Mouse (Mus musculus) frontal cortex, adult 2 months (tissue): ENCODE results near the gene Olfr523. TPM values are rescaled to one million over a fixed set of nuclear protein-coding genes. Genes with fewer than 3 reads are reported as not detected.
A peak's percentile ranks its signal among the peaks of the same experiment; 100 is the strongest.
"Not testable (repeated sequence)": the region's sequence is repeated elsewhere in the genome, so short reads cannot be mapped to it uniquely, and the experiment has no call there.

Source experiments
- DNase-seq, 2 experiments: peaks; one replicate each; pipeline ENCODE4 v3.0.0; 2022; ENCODE audit warnings: low spot score in 1 of 2; ENCODE audit errors: extremely low spot score in 1 of 2
- polyA plus RNA-seq: library from polyadenylated mRNA; depleted of rRNA; stranded (reverse); fragments of >200 nt; gene quantifications from 2 replicates; pipeline ENCODE4 v1.2.3, GENCODE M21; 2012; rRNA removed

Gene Olfr523
- 0.04 and 0.08 TPM in 2 replicates for polyA plus RNA-seq

DNA sequence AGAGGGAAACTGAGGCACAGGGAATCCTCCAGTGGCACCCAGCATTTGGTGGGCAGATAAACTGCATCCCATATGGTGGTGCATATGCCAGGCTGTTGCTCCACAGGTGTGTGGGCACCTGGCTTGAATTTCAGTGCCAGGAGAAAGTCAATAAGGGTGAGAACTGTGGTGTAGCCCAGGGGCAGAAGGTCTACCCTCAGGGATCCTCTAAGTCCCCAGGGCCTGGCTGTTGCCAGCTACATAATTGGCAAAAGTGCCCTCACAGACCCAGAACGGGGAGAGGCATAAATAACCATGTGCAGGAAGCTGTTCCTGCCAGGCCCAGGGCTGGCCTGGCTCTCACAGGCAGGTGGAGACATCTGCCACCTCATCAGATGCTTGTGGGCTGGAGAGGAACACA, at the start of gene Olfr523:
TSS of gene Olfr523 (plus strand) at position 282 of the 400 bp plus-strand sequence.
- no peak for DNase-seq

- DNase-seq: no peak
Measured at GRCm38 (mm10) chr7:140124382-140124781, 48.6 kb upstream of the Olfr523 start.

GRCm38 (mm10) chr7:140125278-140126021, 47.6 kb upstream of the Olfr523 start:
- DNase-seq: peak; percentile 77 to 88

- DNase-seq: no peak
Measured at GRCm38 (mm10) chr7:140126022-140126350, 47.0 kb upstream of the Olfr523 start.

- no peak for DNase-seq
Measured at GRCm38 (mm10) chr7:140126934-140127333, 46.1 kb upstream of the Olfr523 start.

DNA sequence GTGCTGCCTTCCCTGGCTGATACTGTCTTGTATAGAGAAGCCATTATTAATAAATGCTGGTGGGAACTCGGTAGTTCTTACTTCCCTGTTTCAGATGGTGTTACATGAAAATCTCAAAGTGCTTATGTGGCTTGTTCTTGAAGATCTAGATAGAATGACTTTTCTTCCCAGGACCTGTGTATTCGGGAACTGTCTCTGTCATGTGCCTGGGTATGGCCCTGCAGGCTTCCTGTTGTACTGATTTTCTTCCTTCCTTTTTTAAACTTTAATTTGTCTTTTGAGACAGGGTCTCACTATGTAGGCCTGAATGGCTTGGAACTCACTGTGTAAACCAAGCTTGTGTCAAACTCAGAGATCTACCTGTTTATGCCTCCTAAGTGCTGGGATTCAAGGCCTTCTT, 45.1 kb upstream of the Olfr523 start:
- DNase-seq: no peak

- DNase-seq: not testable (repeated sequence)
Measured at GRCm38 (mm10) chr7:140132184-140132583, 40.8 kb upstream of the Olfr523 start.

DNA sequence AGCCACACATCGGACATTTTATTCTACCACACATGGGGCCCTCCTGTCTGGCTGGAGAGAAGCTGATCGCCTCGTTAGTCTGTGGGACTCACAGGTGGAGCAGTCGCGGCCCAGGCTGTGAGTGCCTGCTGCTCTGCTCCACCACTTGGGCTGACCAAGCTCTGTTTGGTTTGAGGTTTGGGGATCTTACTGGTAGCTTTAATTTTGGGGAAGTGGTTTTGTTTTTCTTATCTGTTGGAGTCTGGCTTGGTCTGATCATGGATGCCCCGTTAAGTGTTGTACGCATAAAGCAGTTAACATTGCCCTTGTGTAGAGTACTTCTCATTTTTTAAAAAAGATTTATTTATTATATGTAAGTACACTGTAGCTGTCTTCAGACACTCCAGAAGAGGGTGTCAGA, 39.0 kb upstream of the Olfr523 start:
- DNase-seq: not testable (repeated sequence)

GRCm38 (mm10) chr7:140135106-140135770, 37.8 kb upstream of the Olfr523 start:
- DNase-seq: no peak

DNA sequence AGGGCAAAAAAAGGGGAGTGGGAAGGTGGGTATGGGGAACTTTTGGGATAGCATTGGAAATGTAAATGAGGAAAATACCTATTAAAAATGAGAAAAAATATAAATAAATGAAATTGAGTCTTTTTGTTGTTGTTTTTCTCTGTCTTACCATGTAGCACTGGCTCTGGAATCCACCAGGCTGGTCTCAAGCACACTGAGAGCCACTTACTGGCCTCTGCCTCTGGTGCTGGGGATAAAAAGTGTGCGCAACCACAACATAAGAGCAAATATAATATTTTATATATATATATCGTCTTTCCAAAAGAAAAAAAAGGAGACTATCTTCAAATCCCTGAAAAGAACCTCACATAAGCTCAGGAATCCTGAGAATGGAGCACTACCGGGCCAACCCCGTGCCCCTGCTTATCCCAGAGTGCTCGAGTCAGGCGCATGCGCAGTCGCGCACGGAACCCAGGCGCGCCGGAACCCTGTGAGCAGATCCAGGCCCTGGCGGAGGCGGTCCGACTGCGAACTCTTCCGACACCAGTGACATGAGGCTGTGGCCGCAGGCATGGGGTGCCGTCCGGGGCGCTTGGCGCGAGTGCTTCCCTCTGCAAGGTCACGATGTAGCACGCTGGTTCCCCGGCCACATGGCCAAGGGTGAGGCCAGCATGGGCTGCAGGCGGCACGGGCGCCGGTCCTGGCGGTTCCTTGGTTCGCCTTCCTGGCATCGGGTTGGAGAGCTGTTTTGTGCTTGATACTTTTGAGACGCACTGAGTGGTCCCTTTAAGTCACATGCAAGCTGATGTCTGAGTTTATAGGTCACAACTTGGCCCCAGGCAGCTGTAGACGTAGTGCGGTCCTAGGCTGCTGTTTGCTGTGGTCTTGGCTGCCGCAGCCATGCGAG, 35.6 kb upstream of the Olfr523 start, which contains the start of gene Mtg1:
TSS of gene Mtg1 (plus strand) at position 430 of the 886 bp plus-strand sequence.
- peak; percentile 88 to 99 for DNase-seq

GRCm38 (mm10) chr7:140138021-140138310, 35.1 kb upstream of the Olfr523 start:
- no peak for DNase-seq

DNA sequence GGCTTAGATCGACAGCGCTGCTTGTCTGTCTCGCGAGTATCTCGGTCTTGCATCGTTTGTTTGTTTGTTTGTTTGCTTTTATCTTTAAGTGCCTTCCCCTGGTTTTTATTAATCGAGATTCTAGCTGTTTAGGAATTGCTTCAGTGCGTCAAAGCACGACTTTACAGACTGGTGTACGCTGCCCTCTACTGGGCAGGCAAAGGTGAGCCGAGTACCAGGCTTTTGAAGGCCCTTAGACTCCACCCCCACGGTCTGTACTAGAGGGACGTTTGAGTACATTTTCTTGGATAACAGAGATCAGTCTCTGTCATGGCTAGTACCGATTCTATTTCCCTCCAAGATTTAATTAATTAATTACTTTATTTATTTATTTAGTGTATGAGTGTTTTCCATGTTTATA, 31.7 kb upstream of the Olfr523 start:
- DNase-seq: peak in 1 of 2 experiments; percentile 76

DNA sequence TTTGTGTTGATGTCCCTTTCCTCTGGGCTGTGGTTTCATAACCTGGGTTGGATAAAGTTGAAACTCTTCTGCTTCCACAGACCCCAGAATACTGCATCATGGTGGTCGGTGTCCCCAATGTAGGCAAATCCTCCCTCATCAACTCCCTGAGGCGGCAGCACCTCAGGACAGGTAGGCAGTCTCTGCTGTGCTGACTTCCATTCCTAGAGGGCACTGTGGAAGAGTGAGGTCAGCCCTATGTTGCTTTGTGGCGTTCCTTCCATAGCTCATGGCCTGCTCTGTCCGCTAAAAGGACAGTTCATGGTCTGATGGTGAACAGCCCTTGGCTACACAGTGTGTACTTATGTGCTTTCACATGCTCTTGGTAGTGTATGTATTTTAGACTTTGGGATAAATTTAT, 28.5 kb upstream of the Olfr523 start:
- no peak for DNase-seq

GRCm38 (mm10) chr7:140153383-140153782, 19.6 kb upstream of the Olfr523 start:
- DNase-seq: peak in 1 of 2 experiments; percentile 68

GRCm38 (mm10) chr7:140153829-140154217, 19.2 kb upstream of the Olfr523 start:
- no peak for DNase-seq

DNA sequence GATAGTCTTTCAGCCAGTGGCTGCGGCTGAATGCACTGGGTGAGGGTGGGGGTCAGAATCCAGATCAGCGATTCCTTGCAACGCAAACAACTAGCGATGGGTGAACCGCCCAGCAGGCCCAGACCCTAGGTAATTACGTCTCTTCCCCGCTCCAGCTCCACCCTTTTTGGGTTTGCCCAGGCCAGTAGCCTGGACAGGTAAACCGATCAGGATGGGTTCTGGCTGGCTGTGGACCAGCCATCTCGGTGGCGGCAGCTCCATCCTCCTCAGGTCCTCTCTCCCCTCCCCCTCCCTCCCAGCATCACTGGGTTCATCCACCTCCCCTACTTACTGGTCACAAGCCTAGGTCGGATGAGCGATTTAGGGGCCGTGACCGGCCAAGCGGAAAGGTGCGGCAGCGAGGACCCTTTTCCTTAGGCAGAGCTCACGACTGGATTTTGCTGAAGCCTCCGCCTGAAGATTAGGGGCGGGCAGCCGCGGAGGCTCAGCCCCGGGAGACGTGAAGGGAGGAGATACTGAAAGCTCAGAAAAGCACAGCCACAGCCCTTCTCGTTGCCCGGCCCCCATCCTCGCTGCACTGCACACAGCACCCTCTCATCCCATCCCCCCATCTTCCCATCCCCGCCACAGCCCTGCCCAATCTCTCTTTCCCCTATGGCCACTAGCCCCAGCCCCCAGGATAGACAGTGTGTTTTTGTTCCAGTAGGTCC, 18.6 kb upstream of the Olfr523 start, which contains the start of gene Sprn:
TSS of gene Sprn (minus strand) at position 660 of the 710 bp plus-strand sequence.
- peak; percentile 62 to 86 for DNase-seq

DNA sequence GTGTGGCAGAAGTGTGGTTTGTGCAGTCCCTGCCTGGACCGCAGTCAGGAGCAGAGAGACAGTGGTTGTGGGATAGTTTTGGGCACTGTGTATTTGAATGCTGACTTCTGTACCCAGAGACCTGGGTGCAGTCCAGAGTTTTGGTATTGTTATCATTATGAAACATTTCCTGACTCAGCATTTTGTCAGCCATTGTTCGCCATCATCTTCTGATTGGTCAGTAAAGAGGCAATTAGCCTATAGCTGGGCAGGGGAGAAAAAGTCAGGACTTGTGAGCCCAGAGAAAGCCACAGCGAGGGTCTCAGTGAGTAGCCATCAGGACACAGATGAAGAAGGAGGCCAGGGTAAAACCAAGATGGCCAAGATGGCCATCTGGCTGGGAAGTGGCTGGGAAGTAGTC, 12.7 kb upstream of the Olfr523 start:
- no peak for DNase-seq

DNA sequence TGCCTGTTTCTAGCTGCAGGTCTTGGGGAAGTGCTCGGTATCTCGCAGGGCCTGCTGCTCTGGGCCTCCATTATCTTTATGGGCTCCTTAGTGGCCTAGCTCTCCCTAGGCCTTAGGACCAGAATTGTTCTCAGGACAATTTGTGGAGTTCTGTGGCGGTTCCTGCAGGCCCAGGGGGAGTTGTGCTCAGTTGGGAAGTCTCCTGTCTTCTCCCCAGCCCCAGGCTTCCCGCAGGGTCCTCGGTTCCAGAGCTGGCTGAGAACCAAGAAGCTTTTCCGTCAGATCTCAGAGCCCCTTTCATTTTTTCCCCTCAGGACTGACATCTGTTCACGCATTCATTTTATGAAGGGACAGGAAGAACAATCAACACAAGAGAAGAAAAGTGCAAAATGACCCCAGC, 8.4 kb upstream of the Olfr523 start, which contains the start of gene Olfr522:
TSS of gene Olfr522 (minus strand) at position 101 of the 400 bp plus-strand sequence.
- no peak for DNase-seq

- no peak for DNase-seq
Measured at GRCm38 (mm10) chr7:140167950-140168349, 5.1 kb upstream of the Olfr523 start.

DNA sequence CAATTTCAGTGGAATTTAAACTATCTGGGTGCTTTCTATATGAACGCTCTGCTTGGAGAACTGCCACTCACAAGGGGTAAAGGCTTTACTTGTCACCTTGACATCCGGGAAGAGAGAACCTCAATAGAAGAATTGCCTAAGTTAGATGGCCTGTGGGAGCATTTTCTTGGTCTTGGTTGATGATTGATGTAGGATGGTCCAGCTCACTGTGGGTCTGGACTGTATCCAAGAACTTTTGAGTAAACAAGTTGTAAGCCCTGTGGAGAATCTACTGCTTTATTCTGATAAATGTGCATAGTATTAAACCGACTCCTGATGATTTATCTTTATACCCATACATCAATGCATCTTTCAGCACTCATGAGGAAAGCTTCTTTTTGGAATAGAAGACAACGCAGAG, 3.6 kb upstream of the Olfr523 start:
- no peak for DNase-seq
